Mouse (Mus musculus) liver, postnatal 0 days (tissue): ENCODE data around the gene Rsph9. TPM values are rescaled to one million over a fixed set of nuclear protein-coding genes. Genes with fewer than 3 reads are reported as not detected.

Experiments used
- ATAC-seq: fragments of 200-750 bp; cut with Nextera tagmentation; 2 replicates; pipeline ENCODE4 v1.8.0; 2017; ENCODE audit warnings: mild to moderate bottlenecking, moderate library complexity
- DNase-seq: peaks from one replicate; pipeline ENCODE4 v3.0.0-alpha.2; 2016
- H3K27ac ChIP-seq: fragments of 300-500 bp; sonication (generic); 2 replicates; pipeline ENCODE4 v1.5.1; 2014; ENCODE audit warnings: antibody characterized with exemption, moderate library complexity, mild to moderate bottlenecking, low read depth
- H3K27me3 ChIP-seq: fragments of 300-500 bp; sonication (generic); 2 replicates; pipeline ENCODE4 v1.6.1; 2014; ENCODE audit warnings: low read length, control low read depth, mixed read lengths; ENCODE audit not compliant: insufficient read depth
- H3K36me3 ChIP-seq: fragments of 300-500 bp; sonication (generic); replicated peaks from 2 replicates; pipeline ENCODE4 v1.6.1; 2014; ENCODE audit warnings: mild to moderate bottlenecking, control low read depth, low read length, moderate library complexity, mixed read lengths; ENCODE audit not compliant: insufficient read depth
- H3K4me1 ChIP-seq: fragments of 300-500 bp; sonication (generic); 2 replicates; pipeline ENCODE4 v1.6.1; 2014; ENCODE audit warnings: antibody characterized with exemption, mild to moderate bottlenecking, control low read depth; ENCODE audit not compliant: insufficient read depth
- H3K4me2 ChIP-seq: fragments of 300-500 bp; sonication (generic); 2 replicates; pipeline ENCODE4 v1.6.1; 2014; ENCODE audit warnings: low read depth, mild to moderate bottlenecking, low read length, moderate library complexity, mixed read lengths
- H3K4me3 ChIP-seq: fragments of 300-500 bp; sonication (generic); 2 replicates; pipeline ENCODE4 v1.5.1; 2014; ENCODE audit warnings: low read depth, low read length
- H3K9ac ChIP-seq: fragments of 300-500 bp; sonication (generic); replicated peaks from 2 replicates; pipeline ENCODE4 v1.6.1; 2014; ENCODE audit warnings: mild to moderate bottlenecking, moderate library complexity
- H3K9me3 ChIP-seq: fragments of 300-500 bp; sonication (generic); 2 replicates; pipeline ENCODE4 v1.6.1; 2016; ENCODE audit warnings: mild to moderate bottlenecking, control low read depth, low read length, mixed read lengths
- CTCF ChIP-seq: sonication (generic); IDR thresholded peaks from 2 replicates; pipeline ENCODE4 v1.5.1; 2016; ENCODE audit warnings: antibody characterized with exemption, low read depth
- EP300 ChIP-seq: IDR thresholded peaks from 2 replicates; pipeline ENCODE4 v1.6.1; 2016; ENCODE audit warnings: antibody characterized with exemption, low read depth, mild to moderate bottlenecking
- WGBS: fragments of 180-500 bp; shearing (Covaris S2); extraction: QIAGEN DNeasy Blood & Tissue Kit; methylation state at CpG from one replicate; pipeline ENCODE4 v1.1.7; 2014; ENCODE audit not compliant: insufficient replicate concordance; 5-methylcytosine and 5-hydroxymethylcytosine counted together
- polyA plus RNA-seq: library from polyadenylated mRNA; unstranded; fragments of >200 nt; fragmentation: Nextera tagmentation; extraction: Ambion mirVana; gene quantifications from 2 replicates; pipeline ENCODE4 v1.2.1, GENCODE M21; 2015

Gene Rsph9
- polyA plus RNA-seq, 1 experiment from 2014 or later = 1.8 TPM

DNA sequence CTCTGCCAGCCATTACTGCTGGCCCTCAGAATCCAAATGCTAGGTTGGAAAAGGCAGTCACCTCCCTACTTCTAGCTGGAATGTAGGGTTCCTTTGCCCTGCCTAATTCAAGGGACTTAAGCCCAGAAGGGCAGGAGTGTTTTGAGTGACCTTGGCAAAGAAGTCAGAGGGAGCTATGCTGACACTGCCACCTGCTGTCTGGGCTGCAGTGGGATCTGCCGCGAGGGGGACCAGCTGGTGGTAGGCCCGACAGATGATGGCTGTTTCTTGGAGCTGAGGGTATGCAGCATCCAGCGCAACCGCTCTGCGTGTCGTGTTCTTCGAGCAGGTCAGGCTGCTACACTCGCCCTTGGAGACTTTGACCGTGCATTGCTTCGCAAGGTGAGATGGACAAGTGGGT lies 23.0 kb upstream of the Rsph9 start:
- no peaks in the 10 kb centered on the region for H3K27me3 ChIP-seq
- H3K9ac ChIP-seq = no peak overlapping the region
- peaks cover 15% of the 10 kb centered on the region for H3K4me1 ChIP-seq
- ATAC-seq (no peak), DNase-seq (no peak)
- no peak for TF ChIP-seq EP300
- peak; percentile 59 for TF ChIP-seq CTCF
- H3K9me3 ChIP-seq = no peaks in the 10 kb centered on the region
- 83% methylated on average over 11 of the region's 11 CpGs for WGBS
- no peak overlapping the region for H3K4me2 ChIP-seq
- H3K4me3 ChIP-seq = no peak overlapping the region
- peaks cover 87% of the 10 kb centered on the region for H3K36me3 ChIP-seq
- no peak overlapping the region for H3K27ac ChIP-seq

DNA sequence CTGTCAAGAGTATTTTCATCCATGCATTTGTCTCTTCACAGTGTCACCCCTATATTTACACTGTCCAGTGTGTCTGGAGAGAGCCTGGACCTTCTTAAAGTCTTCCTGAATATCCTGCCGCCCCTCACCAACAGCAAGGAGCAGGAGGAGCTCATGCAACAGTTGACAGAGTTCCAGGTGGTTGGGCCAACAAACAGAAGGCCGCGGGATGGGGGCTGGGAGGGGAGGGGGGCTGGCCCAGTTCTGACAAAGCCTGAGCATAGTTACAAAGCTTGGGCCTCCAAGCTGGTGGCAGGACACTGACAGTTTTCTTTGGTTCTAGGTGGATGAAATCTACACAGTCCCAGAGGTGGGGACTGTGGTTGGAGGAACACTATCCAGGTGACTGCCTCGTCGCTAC lies 22.3 kb upstream of the Rsph9 start:
- peaks cover 21% of the 10 kb centered on the region for H3K4me1 ChIP-seq
- TF ChIP-seq EP300 (no peak), CTCF (no peak)
- H3K27me3 ChIP-seq = no peaks in the 10 kb centered on the region
- no peak overlapping the region for H3K9ac ChIP-seq
- ATAC-seq = no peak
- no peak overlapping the region for H3K4me3 ChIP-seq
- 85% methylated on average over 5 of the region's 5 CpGs for WGBS
- H3K27ac ChIP-seq = no peak overlapping the region
- H3K9me3 ChIP-seq = no peaks in the 10 kb centered on the region
- DNase-seq = no peak
- H3K4me2 ChIP-seq = no peak overlapping the region
- H3K36me3 ChIP-seq = peaks cover 80% of the 10 kb centered on the region

DNA sequence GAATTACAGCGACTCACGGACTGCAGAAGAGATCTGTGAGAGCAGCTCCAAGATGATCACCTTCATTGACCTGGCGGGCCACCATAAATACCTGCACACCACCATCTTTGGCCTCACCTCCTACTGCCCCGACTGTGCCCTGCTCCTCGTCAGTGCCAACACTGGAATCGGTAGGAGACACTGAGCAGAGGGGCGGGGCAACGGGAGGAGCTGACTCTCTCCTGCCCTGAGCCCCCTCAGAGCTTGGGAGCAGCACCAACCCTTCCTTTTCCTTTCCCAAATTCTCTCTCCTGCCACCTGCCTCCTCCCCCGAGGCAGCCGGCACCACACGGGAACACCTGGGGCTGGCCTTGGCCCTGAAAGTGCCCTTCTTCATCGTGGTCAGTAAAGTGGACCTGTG lies 21.4 kb upstream of the Rsph9 start:
- no peak overlapping the region for H3K4me3 ChIP-seq
- TF ChIP-seq EP300 (no peak), CTCF (no peak)
- DNase-seq = no peak
- WGBS = 93% methylated on average over 12 of the region's 12 CpGs
- no peak overlapping the region for H3K9ac ChIP-seq
- H3K9me3 ChIP-seq = no peaks in the 10 kb centered on the region
- no peak overlapping the region for H3K27ac ChIP-seq
- H3K27me3 ChIP-seq = no peaks in the 10 kb centered on the region
- peaks cover 21% of the 10 kb centered on the region for H3K4me1 ChIP-seq
- no peak for ATAC-seq
- no peak overlapping the region for H3K4me2 ChIP-seq
- H3K36me3 ChIP-seq = peaks cover 72% of the 10 kb centered on the region

DNA sequence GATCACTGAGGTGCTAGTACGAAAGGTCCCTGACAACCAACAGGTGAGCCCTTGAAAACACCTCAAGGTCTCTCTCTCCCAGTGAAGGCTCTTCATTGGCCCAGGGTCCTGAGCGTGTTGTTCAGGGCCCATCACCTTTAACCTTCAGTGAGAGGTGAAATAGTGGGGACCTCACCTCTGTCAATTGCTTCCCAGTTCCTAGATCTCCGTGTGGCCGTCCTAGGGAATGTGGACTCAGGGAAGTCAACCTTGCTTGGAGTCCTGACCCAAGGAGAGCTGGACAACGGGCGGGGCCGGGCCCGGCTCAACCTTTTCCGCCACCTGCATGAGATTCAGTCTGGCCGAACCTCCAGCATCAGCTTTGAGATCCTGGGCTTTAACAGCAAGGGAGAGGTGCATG lies 20.8 kb upstream of the Rsph9 start:
- H3K36me3 ChIP-seq = peaks cover 66% of the 10 kb centered on the region
- ATAC-seq (no peak), DNase-seq (no peak)
- TF ChIP-seq CTCF (no peak), EP300 (no peak)
- H3K27me3 ChIP-seq = no peaks in the 10 kb centered on the region
- H3K4me2 ChIP-seq = no peak overlapping the region
- H3K4me3 ChIP-seq = no peak overlapping the region
- peaks cover 21% of the 10 kb centered on the region for H3K4me1 ChIP-seq
- H3K9me3 ChIP-seq = no peaks in the 10 kb centered on the region
- no peak overlapping the region for H3K9ac ChIP-seq
- no peak overlapping the region for H3K27ac ChIP-seq
- whole genome bisulfite sequencing = 92% methylated on average over 10 of the region's 10 CpGs

DNA sequence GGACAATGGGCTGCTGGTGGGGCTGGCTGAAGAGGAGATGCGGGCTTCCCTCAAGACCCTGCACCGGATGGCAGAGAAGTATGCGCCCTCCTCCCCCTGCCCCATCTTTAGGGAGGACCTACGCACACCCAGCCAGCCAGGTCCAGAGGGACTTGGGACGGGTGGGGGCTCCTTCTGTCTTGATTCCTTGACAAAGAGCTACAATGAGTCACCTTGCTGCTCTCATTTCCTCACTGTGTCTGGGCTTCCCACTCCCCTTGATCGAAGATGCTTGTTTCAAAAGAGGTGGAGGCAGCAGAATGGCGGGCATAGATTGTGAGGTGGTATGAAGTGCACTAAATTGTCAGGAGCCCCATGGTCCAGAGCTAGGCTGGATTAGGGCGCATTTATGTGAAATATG lies 20.3 kb upstream of the Rsph9 start:
- Histone ChIP-seq H3K9me3 (no peaks in the 10 kb centered on the region), H3K4me1 (peaks cover 21% of the 10 kb centered on the region), H3K27ac (no peak overlapping the region), H3K27me3 (no peaks in the 10 kb centered on the region), H3K9ac (no peak overlapping the region), H3K4me3 (no peak overlapping the region), H3K4me2 (no peak overlapping the region), H3K36me3 (peaks cover 61% of the 10 kb centered on the region)
- DNase-seq (no peak), ATAC-seq (no peak)
- TF ChIP-seq CTCF (no peak), EP300 (no peak)
- 92% methylated on average over 8 of the region's 8 CpGs for WGBS

DNA sequence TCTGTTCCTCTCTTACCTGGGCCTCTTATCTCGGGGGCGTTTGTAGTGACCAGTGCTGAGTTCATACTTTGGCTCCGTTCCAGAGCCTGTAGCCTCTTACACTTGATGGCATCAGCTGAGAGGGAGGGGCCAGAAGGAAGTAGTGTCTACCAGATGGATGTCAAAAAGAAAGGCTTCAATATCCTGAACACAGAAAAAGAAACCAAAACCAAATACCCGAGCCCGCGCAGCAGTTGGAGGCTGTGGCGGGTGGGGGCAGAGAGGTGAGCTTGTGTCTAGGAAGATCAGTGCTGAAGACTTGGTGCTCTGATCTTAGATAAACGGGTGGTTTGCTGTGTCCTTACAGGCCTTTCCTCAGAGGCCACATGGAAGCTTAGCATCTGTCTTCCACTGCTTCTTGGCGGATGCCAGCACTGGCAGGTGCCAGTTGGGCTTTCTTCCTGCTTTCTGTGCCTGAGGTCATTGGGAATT lies 19.0 kb upstream of the Rsph9 start:
- no peaks in the 10 kb centered on the region for H3K27me3 ChIP-seq
- peak overlapping the region; percentile 86 for H3K4me2 ChIP-seq
- H3K4me3 ChIP-seq = peak overlapping the region; percentile 87
- peak overlapping the region; percentile 98 for H3K27ac ChIP-seq
- DNase-seq (peak; percentile 77), ATAC-seq (peak; percentile 4)
- no peaks in the 10 kb centered on the region for H3K9me3 ChIP-seq
- peak overlapping the region; percentile 89 for H3K9ac ChIP-seq
- no peak for TF ChIP-seq CTCF
- TF ChIP-seq EP300 = 0 out of 2 replicates have a peak, but pooled peaks have one; percentile 36
- H3K4me1 ChIP-seq = peaks cover 29% of the 10 kb centered on the region
- peaks cover 48% of the 10 kb centered on the region for H3K36me3 ChIP-seq
- 18% methylated on average over 9 of the region's 9 CpGs for WGBS

DNA sequence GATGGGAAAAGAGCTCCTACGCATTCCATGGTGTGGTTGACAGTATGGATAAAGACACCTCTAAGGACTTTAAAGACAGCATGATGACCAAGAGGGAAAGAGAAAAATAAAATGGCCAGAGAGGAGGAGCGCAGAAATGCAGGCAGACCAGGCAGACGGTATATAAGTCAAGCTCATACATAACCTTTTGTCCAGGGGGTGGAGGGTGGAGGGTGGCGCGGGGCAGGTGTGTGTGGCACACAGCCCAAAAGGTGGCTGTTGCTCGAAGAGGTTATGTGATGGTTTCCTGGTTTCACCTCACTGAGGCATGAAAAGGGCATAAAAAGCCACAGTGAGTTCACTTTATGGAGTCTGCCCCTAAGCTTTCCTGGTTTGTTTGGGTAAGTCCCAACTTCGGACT lies 18.5 kb upstream of the Rsph9 start:
- H3K36me3 ChIP-seq = peaks cover 44% of the 10 kb centered on the region
- TF ChIP-seq CTCF (no peak), EP300 (no peak)

More for the DNA sequence above, 18.5 kb upstream of the Rsph9 start:
- Histone ChIP-seq H3K4me1 (peaks cover 31% of the 10 kb centered on the region), H3K27ac (peak overlapping the region; percentile 98), H3K9ac (peak overlapping the region; percentile 89), H3K9me3 (no peaks in the 10 kb centered on the region), H3K4me2 (peak overlapping the region; percentile 86), H3K27me3 (no peaks in the 10 kb centered on the region), H3K4me3 (peak overlapping the region; percentile 87)
- no peak for DNase-seq
- no peak for ATAC-seq
- WGBS = 54% methylated on average over 7 of the region's 7 CpGs
